Mouse (Mus musculus) stomach, embryonic 16.5 days (tissue): ENCODE measurements at regions not wholly inside any gene's neighbourhood (a gene's known extent, or its start where the extent isn't known, plus 50 kb on each side); places are given as distances from the start of the nearest gene placed in this dataset.

Experiments used
- ATAC-seq: fragments of 200-750 bp; cut with Nextera tagmentation; 2 replicates; pipeline ENCODE4 v1.8.0; 2017; ENCODE audit warnings: moderate number of reproducible peaks, moderate TSS enrichment; ENCODE audit not compliant: insufficient read depth, low FRiP score
- H3K27ac ChIP-seq: fragments of 300-500 bp; sonication (generic); 2 replicates; pipeline ENCODE4 v1.5.1; 2014; ENCODE audit warnings: low read length
- H3K27me3 ChIP-seq: fragments of 300-500 bp; sonication (generic); 2 replicates; pipeline ENCODE4 v1.6.1; 2014; ENCODE audit warnings: low read length, control low read depth, mixed read lengths; ENCODE audit not compliant: control insufficient read depth, insufficient read depth
- H3K36me3 ChIP-seq: fragments of 300-500 bp; sonication (generic); 2 replicates; pipeline ENCODE4 v1.6.1; 2014; ENCODE audit warnings: low read length; ENCODE audit not compliant: control insufficient read depth, insufficient read depth
- H3K4me1 ChIP-seq: fragments of 300-500 bp; sonication (generic); 2 replicates; pipeline ENCODE4 v1.6.1; 2014; ENCODE audit warnings: low read length, control low read depth, mixed read lengths; ENCODE audit not compliant: control insufficient read depth, insufficient read depth
- H3K4me2 ChIP-seq: fragments of 300-500 bp; sonication (generic); 2 replicates; pipeline ENCODE4 v1.6.1; 2014; ENCODE audit warnings: low read depth, low read length, mixed read lengths
- H3K4me3 ChIP-seq: fragments of 300-500 bp; sonication (generic); replicated peaks from 2 replicates; pipeline ENCODE4 v1.5.1; 2014; ENCODE audit warnings: mild to moderate bottlenecking, low read length
- H3K9ac ChIP-seq: fragments of 300-500 bp; sonication (generic); 2 replicates; pipeline ENCODE4 v1.6.1; 2014; ENCODE audit warnings: low read length
- H3K9me3 ChIP-seq: fragments of 300-500 bp; sonication (generic); replicated peaks from 2 replicates; pipeline ENCODE4 v1.6.1; 2016; ENCODE audit warnings: low read length, control low read depth; ENCODE audit not compliant: control insufficient read depth
- WGBS: fragments of 180-500 bp; shearing (Covaris S2); extraction: QIAGEN DNeasy Blood & Tissue Kit; methylation state at CpG from one replicate; pipeline ENCODE4 v1.1.7; 2014; 5-methylcytosine and 5-hydroxymethylcytosine counted together

GRCm38 (mm10) chr12:25310293-25310946 lies 213.5 kb upstream of the Id2 start:
- H3K27me3 ChIP-seq: no peaks in the 10 kb centered on the region
- peaks cover 6% of the 10 kb centered on the region; the same call in 1 of the 2 replicates for H3K4me1 ChIP-seq
- no peak for ATAC-seq
- H3K9me3 ChIP-seq: no peaks in the 10 kb centered on the region
- no peak overlapping the region for H3K4me3 ChIP-seq
- no peaks in the 10 kb centered on the region for H3K36me3 ChIP-seq
- H3K27ac ChIP-seq: no peak overlapping the region
- WGBS: 42% methylated on average over 6 of the region's 6 CpGs
- no peak overlapping the region for H3K4me2 ChIP-seq
- no peak overlapping the region for H3K9ac ChIP-seq

- H3K27ac ChIP-seq: no peak overlapping the region
- H3K4me1 ChIP-seq: peaks cover 6% of the 10 kb centered on the region; the same call in 1 of the 2 replicates
- H3K27me3 ChIP-seq: no peaks in the 10 kb centered on the region
- H3K4me2 ChIP-seq: no peak overlapping the region
- no peak overlapping the region for H3K9ac ChIP-seq
- H3K9me3 ChIP-seq: no peaks in the 10 kb centered on the region
- ATAC-seq: no peak
- WGBS: 91% methylated on average over 6 of the region's 6 CpGs
- H3K4me3 ChIP-seq: no peak overlapping the region
- H3K36me3 ChIP-seq: no peaks in the 10 kb centered on the region
Observed at GRCm38 (mm10) chr12:25309234-25309633, 212.3 kb upstream of the Id2 start.

GRCm38 (mm10) chr12:25305764-25306653 lies 209.1 kb upstream of the Id2 start:
- ATAC-seq: no peak
- Histone ChIP-seq H3K27ac (no peak overlapping the region), H3K9me3 (no peaks in the 10 kb centered on the region), H3K27me3 (no peaks in the 10 kb centered on the region), H3K9ac (no peak overlapping the region), H3K36me3 (no peaks in the 10 kb centered on the region), H3K4me1 (peaks cover 17% of the 10 kb centered on the region; the same call in 1 of the 2 replicates), H3K4me2 (no peak overlapping the region), H3K4me3 (no peak overlapping the region)
- WGBS: 78% methylated on average over 12 of the region's 12 CpGs

DNA sequence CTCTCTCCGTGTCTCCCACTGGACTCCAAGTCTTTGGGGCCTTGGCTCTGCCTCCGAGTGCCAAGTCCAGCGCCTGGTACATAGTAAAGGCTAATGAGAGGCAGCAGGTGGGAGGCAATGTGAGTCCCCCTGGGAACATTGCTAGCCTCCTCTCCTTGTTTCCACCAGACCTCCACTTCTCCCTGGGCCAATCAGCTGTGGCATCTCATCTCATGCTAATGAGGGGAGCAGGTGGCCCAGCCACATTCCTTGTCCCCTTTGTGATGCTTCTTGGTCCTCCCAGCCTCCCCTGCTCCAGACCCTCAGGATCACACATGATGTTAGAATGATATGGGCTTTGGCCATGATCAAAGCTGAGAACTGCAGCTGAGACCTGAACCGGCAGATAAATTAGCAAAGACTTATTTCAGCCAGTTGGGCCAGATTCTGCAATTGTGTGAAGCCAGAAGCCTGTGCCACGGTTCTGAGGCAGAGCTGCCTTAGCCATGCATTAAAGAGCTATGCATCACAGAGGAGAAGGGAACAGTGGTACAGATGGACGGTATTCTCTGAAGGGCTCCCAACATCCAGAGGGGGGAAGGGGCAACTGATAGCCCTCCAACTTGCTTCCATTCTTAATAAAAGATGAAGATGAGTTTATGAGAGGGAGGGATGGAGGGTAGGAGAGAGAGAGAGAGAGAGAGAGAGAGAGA lies 208.0 kb upstream of the Id2 start:
- Histone ChIP-seq H3K36me3 (no peaks in the 10 kb centered on the region), H3K4me2 (no peak overlapping the region), H3K27me3 (no peaks in the 10 kb centered on the region), H3K9ac (no peak overlapping the region), H3K9me3 (no peaks in the 10 kb centered on the region), H3K4me3 (no peak overlapping the region), H3K4me1 (peaks cover 15% of the 10 kb centered on the region; the same call in 1 of the 2 replicates), H3K27ac (no peak overlapping the region)
- 64% methylated on average over 6 of the region's 6 CpGs for WGBS
- no peak for ATAC-seq

GRCm38 (mm10) chr12:25303500-25304050 lies 206.6 kb upstream of the Id2 start:
- ATAC-seq: peak; percentile 50; the same call in 1 of the 2 replicates
- H3K4me2 ChIP-seq: 0 out of 2 replicates have a peak overlapping the region, but pooled peaks have one; percentile 3

DNA sequence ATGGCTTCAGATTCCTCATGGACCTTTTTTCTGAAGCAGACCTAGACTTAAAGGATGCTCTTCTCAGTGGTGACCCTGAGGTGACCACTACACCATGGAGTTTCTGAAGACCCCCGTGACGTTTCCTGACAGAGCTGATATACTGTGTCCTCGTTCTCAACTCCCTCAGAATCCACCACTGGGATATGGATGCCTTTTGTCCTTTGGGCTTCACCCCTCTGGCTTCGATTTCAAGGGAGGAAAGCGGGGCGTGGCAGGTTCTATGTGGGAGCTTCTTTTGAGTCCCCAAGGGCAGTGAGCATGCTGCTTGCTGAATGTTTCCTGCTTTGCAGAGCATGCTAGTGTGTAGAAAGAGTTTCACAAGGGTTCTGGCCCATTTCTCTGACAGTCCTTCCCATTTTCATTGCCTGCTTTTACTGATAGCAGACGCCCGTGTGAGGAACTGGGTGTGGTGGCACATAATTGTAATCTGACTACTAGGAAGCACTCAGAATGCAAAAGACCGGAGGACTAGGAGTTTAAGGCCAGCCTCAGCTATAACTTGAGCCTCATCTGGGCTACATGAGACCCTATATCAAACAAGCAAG lies 204.0 kb upstream of the Id2 start:
- no peak overlapping the region for H3K4me3 ChIP-seq
- H3K9me3 ChIP-seq: no peaks in the 10 kb centered on the region
- 58% methylated on average over 9 of the region's 9 CpGs for WGBS
- no peaks in the 10 kb centered on the region for H3K27me3 ChIP-seq
- no peaks in the 10 kb centered on the region for H3K36me3 ChIP-seq
- H3K9ac ChIP-seq: no peak overlapping the region
- H3K27ac ChIP-seq: no peak overlapping the region
- no peak overlapping the region for H3K4me2 ChIP-seq
- H3K4me1 ChIP-seq: peaks cover 15% of the 10 kb centered on the region; the same call in 1 of the 2 replicates
- ATAC-seq: no peak

More at GRCm38 (mm10) chr12:25303500-25304050, 206.6 kb upstream of the Id2 start:
- Histone ChIP-seq H3K36me3 (no peaks in the 10 kb centered on the region), H3K4me1 (peaks cover 15% of the 10 kb centered on the region; the same call in 1 of the 2 replicates), H3K4me3 (no peak overlapping the region), H3K9me3 (no peaks in the 10 kb centered on the region), H3K27me3 (no peaks in the 10 kb centered on the region), H3K9ac (no peak overlapping the region), H3K27ac (peak overlapping the region; percentile 36; the same call in 1 of the 2 replicates)
- 36% methylated on average over 7 of the region's 7 CpGs for WGBS

GRCm38 (mm10) chr12:25299603-25300471 lies 202.9 kb upstream of the Id2 start:
- H3K4me1 ChIP-seq: peaks cover 15% of the 10 kb centered on the region; the same call in 1 of the 2 replicates
- WGBS: 48% methylated on average over 11 of the region's 11 CpGs
- no peak for ATAC-seq
- H3K9me3 ChIP-seq: no peaks in the 10 kb centered on the region
- H3K27me3 ChIP-seq: no peaks in the 10 kb centered on the region
- no peak overlapping the region for H3K27ac ChIP-seq
- H3K36me3 ChIP-seq: no peaks in the 10 kb centered on the region
- H3K4me2 ChIP-seq: no peak overlapping the region
- no peak overlapping the region for H3K4me3 ChIP-seq
- H3K9ac ChIP-seq: no peak overlapping the region

DNA sequence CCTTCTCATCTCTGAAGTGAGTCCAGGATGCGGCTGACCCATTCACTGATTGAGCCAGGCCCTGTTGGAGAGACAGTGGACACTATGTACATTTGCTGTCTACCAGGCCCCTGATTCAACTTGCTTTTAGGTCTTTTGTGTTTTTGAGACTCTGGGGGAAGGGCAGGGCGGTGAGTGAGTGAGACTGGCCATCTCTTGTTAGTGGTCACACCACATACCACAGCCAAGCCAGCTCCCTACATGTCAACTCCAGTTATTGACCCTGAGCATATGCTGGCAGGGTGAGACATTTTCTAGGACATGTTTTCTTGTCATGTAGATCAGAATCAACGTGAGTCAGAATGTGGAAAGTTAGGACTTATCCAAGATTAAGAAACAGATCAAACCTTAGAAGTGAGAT lies 201.8 kb upstream of the Id2 start:
- WGBS: 86% methylated on average over 3 of the region's 3 CpGs
- Histone ChIP-seq H3K4me3 (no peak overlapping the region), H3K9ac (no peak overlapping the region), H3K27ac (no peak overlapping the region), H3K9me3 (no peaks in the 10 kb centered on the region), H3K27me3 (no peaks in the 10 kb centered on the region), H3K4me2 (no peak overlapping the region), H3K36me3 (no peaks in the 10 kb centered on the region), H3K4me1 (peaks cover 10% of the 10 kb centered on the region; the same call in 1 of the 2 replicates)
- ATAC-seq: no peak
